In genomic region chr5:137641054-137641453, GRCm38 (mm10) we compare ENCODE assay signal across 8 mouse cellular contexts. TPM values are rescaled to one million over a fixed set of nuclear protein-coding genes. Genes with fewer than 3 reads are reported as not detected.
DNase-seq lines count a peak whose midpoint lies in the region; ATAC-seq and TF ChIP-seq lines count a peak whose summit lies in the region.

Sap25 (plus strand) TSS chr5:137641334.

- H3K4me3 ChIP-seq in heart, embryonic 12.5 days, result no peak within 1 kb of the TSS
- no peak within 1 kb of the TSS for H3K4me3 ChIP-seq in bone marrow macrophage, adult 2 months (ENCODE audit: insufficient read depth, low read length)
- H3K4me3 ChIP-seq in lung, embryonic 14.5 days (ENCODE audit: low read depth, low read length), result no peak within 1 kb of the TSS
- no peak within 1 kb of the TSS for H3K4me3 ChIP-seq in forebrain, embryonic 12.5 days (replicated peaks)

- peaks cover 65% of the 10 kb centered on the region for H3K36me3 ChIP-seq in heart, embryonic 12.5 days
- H3K36me3 ChIP-seq in lung, embryonic 14.5 days (ENCODE audit: insufficient read depth), result peaks cover 69% of the 10 kb centered on the region
- peaks cover 66% of the 10 kb centered on the region for H3K36me3 ChIP-seq in forebrain, embryonic 12.5 days (replicated peaks)

- intact Hi-C loops in heart, postnatal 25 days (cut with DNase I), result no loop called here

- H3K4me1 ChIP-seq in heart, embryonic 12.5 days (replicated peaks), result peaks cover 25% of the 10 kb centered on the region
- H3K4me1 ChIP-seq in bone marrow macrophage, adult 2 months (ENCODE audit: control insufficient read depth, insufficient read depth, low read length), result no peaks in the 10 kb centered on the region
- no peaks in the 10 kb centered on the region for H3K4me1 ChIP-seq in lung, embryonic 14.5 days (ENCODE audit: insufficient read depth)
- peaks cover 7% of the 10 kb centered on the region for H3K4me1 ChIP-seq in forebrain, embryonic 12.5 days

- no peak within 1 kb of the TSS for H3K9ac ChIP-seq in heart, embryonic 12.5 days
- H3K9ac ChIP-seq in lung, embryonic 14.5 days, result no peak within 1 kb of the TSS
- H3K9ac ChIP-seq in forebrain, embryonic 12.5 days, result no peak within 1 kb of the TSS

- 0 out of 2 replicates have a peak, but pooled peaks have one; percentile 6 for ATAC-seq in heart, embryonic 12.5 days (ENCODE audit: insufficient number of reproducible peaks, low FRiP score)
- ATAC-seq in lung, embryonic 14.5 days (ENCODE audit: insufficient read depth), result no peak
- no peak for ATAC-seq in forebrain, embryonic 12.5 days (ENCODE audit: low FRiP score)
- ATAC-seq in frontal cortex, adult (ENCODE audit: low TSS enrichment), result no peak

- no peak for TF ChIP-seq CTCF in bone marrow macrophage, adult 2 months (IDR thresholded peaks at IDR 0.05; ENCODE audit: low read depth, low read length)
- peak; percentile 54 for TF ChIP-seq CTCF in lung, embryonic 14.5 days (IDR thresholded peaks at IDR 0.05; ENCODE audit: low read depth)

- TF ChIP-seq POLR2A in bone marrow macrophage, adult 2 months (IDR thresholded peaks at IDR 0.05; ENCODE audit: borderline replicate concordance, low read depth, low read length), result no peak

- no peak for DNase-seq in heart, postnatal 25 days (ENCODE audit: low spot score)
- DNase-seq in CD4-positive, CD25-positive, alpha-beta regulatory T cell, adult 2 months (ENCODE audit: low read depth, low spot score), result peak; percentile 70
- no peak for DNase-seq in lung, embryonic 14.5 days
- DNase-seq in testis, postnatal 14 days (ENCODE audit: low spot score), result peak; percentile 76

- whole genome bisulfite sequencing in heart, embryonic 12.5 days, result 85% methylated on average over 19 of the region's 19 CpGs
- WGBS in lung, embryonic 14.5 days, result 84% methylated on average over 19 of the region's 19 CpGs
- WGBS in forebrain, embryonic 12.5 days, result 90% methylated on average over 19 of the region's 19 CpGs

- peaks cover 34% of the 10 kb centered on the region for H3K27me3 ChIP-seq in heart, embryonic 12.5 days (replicated peaks)
- peaks cover 23% of the 10 kb centered on the region for H3K27me3 ChIP-seq in lung, embryonic 14.5 days (ENCODE audit: insufficient read depth, low read length)
- peaks cover 38% of the 10 kb centered on the region for H3K27me3 ChIP-seq in forebrain, embryonic 12.5 days

- H3K27ac ChIP-seq in heart, embryonic 12.5 days (ENCODE audit: poor library complexity, severe bottlenecking), result no peak within 1 kb of the TSS
- H3K27ac ChIP-seq in bone marrow macrophage, adult 2 months (ENCODE audit: insufficient read depth, low read depth, low read length), result no peak within 1 kb of the TSS
- H3K27ac ChIP-seq in lung, embryonic 14.5 days (ENCODE audit: low read depth), result no peak within 1 kb of the TSS
- no peak within 1 kb of the TSS for H3K27ac ChIP-seq in forebrain, embryonic 12.5 days

- no peak within 1 kb of the TSS for H3K4me2 ChIP-seq in heart, embryonic 12.5 days
- no peak within 1 kb of the TSS for H3K4me2 ChIP-seq in lung, embryonic 14.5 days
- no peak within 1 kb of the TSS for H3K4me2 ChIP-seq in forebrain, embryonic 12.5 days

- H3K9me3 ChIP-seq in heart, embryonic 12.5 days (replicated peaks), result no peaks in the 10 kb centered on the region
- H3K9me3 ChIP-seq in lung, embryonic 14.5 days (ENCODE audit: low read depth, low read length), result no peaks in the 10 kb centered on the region
- H3K9me3 ChIP-seq in forebrain, embryonic 12.5 days, result no peaks in the 10 kb centered on the region

RNA-seq across cellular contexts. Expression of gene Sap25, which starts in this region (rescaled TPM):
- 5.2 and 5.3 TPM in 2 replicates for polyA plus RNA-seq in heart, embryonic 12.5 days (2016; fragmentation: Nextera tagmentation; extraction: Ambion mirVana)
- total RNA-seq in heart, postnatal 25 days (2021), result 1 to 10 TPM; 3.0 to 3.9 TPM
- polyA plus RNA-seq in bone marrow macrophage, adult 2 months (2012; ENCODE audit: insufficient read depth, insufficient read length, missing spikeins), result 107 and 128 TPM in 2 replicates
- polyA plus RNA-seq in lung, embryonic 14.5 days (2014; fragmentation: Nextera tagmentation; extraction: Ambion mirVana), result 6.4 and 8.1 TPM in 2 replicates
- 9.0 and 10.5 TPM in 2 replicates for polyA plus RNA-seq in forebrain, embryonic 12.5 days (2016; fragmentation: Nextera tagmentation; extraction: Ambion mirVana)

Comparison
In these comparisons a context has a peak if more than half of its experiments do, and no peak if none do; other contexts are left out.
1. DNase-seq: peak in CD4-positive, CD25-positive, alpha-beta regulatory T cell, adult 2 months (single experiment) and testis, postnatal 14 days (single experiment); none in heart, postnatal 25 days (single experiment) and lung, embryonic 14.5 days (single experiment).